Mouse (Mus musculus) gastrocnemius, postnatal 4 days (tissue): ENCODE results near the gene Nfasc. TPM values are rescaled to one million over a fixed set of nuclear protein-coding genes. Genes with fewer than 3 reads are reported as not detected.

Experiments
- DNase-seq, 2 experiments: peaks; one replicate each; pipeline ENCODE4 v3.0.0; 2021 to 2022; ENCODE audit warnings: low spot score in 2 of 2, mixed read lengths in 2 of 2
- total RNA-seq, 2 experiments: library from RNA; stranded (reverse); gene quantifications; 2 replicates each; pipeline ENCODE4 v1.2.3; 2021

Gene Nfasc
- total RNA-seq, 2 experiments from 2014 or later, result 1.6 to 2.0 TPM

GRCm38 (mm10) chr1:132650680-132651079 lies 90.9 kb downstream of the Nfasc start:
- DNase-seq, result no peak

- DNase-seq, result no peak
These were observed 93.6 kb downstream of the Nfasc start for GRCm38 (mm10) chr1:132647958-132648357.

GRCm38 (mm10) chr1:132641049-132641795 lies 100.4 kb downstream of the Nfasc start:
- DNase-seq, result no peak

- DNase-seq, result no peak
These were observed 101.3 kb downstream of the Nfasc start for GRCm38 (mm10) chr1:132640256-132640655.

- DNase-seq, result no peak
These were observed 104.3 kb downstream of the Nfasc start for GRCm38 (mm10) chr1:132637346-132637745.

GRCm38 (mm10) chr1:132629611-132630370 lies 111.8 kb downstream of the Nfasc start:
- no peak for DNase-seq

GRCm38 (mm10) chr1:132628599-132628998 lies 113.0 kb downstream of the Nfasc start:
- DNase-seq, result no peak

GRCm38 (mm10) chr1:132628183-132628582 lies 113.4 kb downstream of the Nfasc start:
- DNase-seq, result no peak

- DNase-seq, result no peak
These were observed 115.4 kb downstream of the Nfasc start for GRCm38 (mm10) chr1:132626125-132626756.

- DNase-seq, result no peak
These were observed 116.6 kb downstream of the Nfasc start for GRCm38 (mm10) chr1:132625034-132625433.

GRCm38 (mm10) chr1:132624466-132624865 lies 117.1 kb downstream of the Nfasc start:
- DNase-seq, result no peak

- no peak for DNase-seq
These were observed 117.8 kb downstream of the Nfasc start for GRCm38 (mm10) chr1:132623641-132624336.

GRCm38 (mm10) chr1:132612066-132612465 lies 129.5 kb downstream of the Nfasc start:
- no peak for DNase-seq

GRCm38 (mm10) chr1:132609048-132609634 lies 132.5 kb downstream of the Nfasc start:
- no peak for DNase-seq

GRCm38 (mm10) chr1:132602161-132602560 lies 139.4 kb downstream of the Nfasc start:
- DNase-seq, result no peak

GRCm38 (mm10) chr1:132598024-132598423 lies 143.6 kb downstream of the Nfasc start:
- DNase-seq, result no peak

- no peak for DNase-seq
These were observed 145.9 kb downstream of the Nfasc start for GRCm38 (mm10) chr1:132595741-132596140.

- peak; percentile 33 to 68 for DNase-seq
These were observed 147.0 kb downstream of the Nfasc start for GRCm38 (mm10) chr1:132594587-132594986.

GRCm38 (mm10) chr1:132592145-132592544 lies 149.5 kb downstream of the Nfasc start:
- no peak for DNase-seq

GRCm38 (mm10) chr1:132591399-132591930 lies 150.1 kb downstream of the Nfasc start:
- DNase-seq, result no peak
